Mouse (Mus musculus) embryonic fibroblast, embryonic 13.5 days (primary cell): ENCODE measurements around the gene Mcat.

ENCODE experiments used
- CTCF ChIP-seq: IDR thresholded peaks from 2 replicates; pipeline ENCODE4 v1.5.1; 2011; ENCODE audit warnings: mild to moderate bottlenecking, control low read depth, low read length, moderate library complexity, borderline replicate concordance; ENCODE audit not compliant: insufficient read depth
- POLR2A ChIP-seq: IDR thresholded peaks from 2 replicates; pipeline ENCODE4 v1.6.1; 2011; ENCODE audit warnings: low read depth, mild to moderate bottlenecking, control low read depth, low read length, moderate library complexity

- TF ChIP-seq POLR2A (no peak), CTCF (no peak)
Observed at GRCm38 (mm10) chr15:83572132-83572531, 8.5 kb upstream of the Mcat start.
